Mouse (Mus musculus): Measurements from ENCODE around the gene Glp1r.

DNA sequence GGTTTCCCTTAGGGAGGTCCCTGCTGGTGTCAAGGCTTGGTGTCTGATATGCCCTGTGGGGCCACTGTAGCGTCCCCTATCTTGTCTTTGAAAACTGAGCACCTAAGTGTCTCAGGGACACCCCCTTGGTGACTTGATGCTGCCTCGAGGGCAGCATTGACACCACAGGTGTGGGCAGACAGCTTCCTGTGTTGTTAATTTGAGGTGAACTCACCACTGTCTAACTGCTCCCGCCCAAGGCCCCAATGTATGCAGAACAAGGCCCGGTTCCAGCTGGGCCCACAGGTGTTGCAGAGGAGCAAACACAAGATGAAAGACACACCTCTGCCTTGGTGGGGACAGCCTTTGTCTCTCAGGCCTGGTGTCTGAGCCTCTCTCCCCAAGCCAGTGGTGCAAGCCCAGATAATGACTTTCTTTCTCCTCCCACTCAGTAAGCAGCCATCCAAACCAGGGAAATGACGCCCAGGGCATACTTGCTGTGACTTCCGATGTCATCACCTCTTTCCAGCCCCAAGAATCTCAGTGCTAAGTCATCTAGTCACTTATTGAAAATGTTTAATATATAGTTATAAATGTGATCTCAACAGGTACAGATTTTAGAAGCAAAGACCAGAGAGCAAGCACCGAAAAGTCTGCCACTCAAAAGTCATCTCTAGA is 60.4 kb downstream of the Glp1r start:
- TF ChIP-seq CTCF (IDR thresholded peaks at IDR 0.05; ENCODE audit: borderline replicate concordance, control insufficient read depth, extremely low read depth, insufficient read depth, low read length, poor library complexity) (no peak), POLR2A (IDR thresholded peaks at IDR 0.05; ENCODE audit: control insufficient read depth, extremely low read depth, insufficient read depth, low read length, poor library complexity) (no peak)
